Mouse (Mus musculus) myocyte (in vitro differentiated cells): ENCODE data around the gene Rnf214.

Source experiments
- E2F4 ChIP-seq: IDR thresholded peaks from one replicate; pipeline ENCODE4 v1.6.1; 2011; ENCODE audit warnings: mild to moderate bottlenecking, control low read depth, moderate library complexity; ENCODE audit not compliant: insufficient read depth
- MAX ChIP-seq: IDR thresholded peaks from one replicate; pipeline ENCODE4 v1.6.1; 2011; ENCODE audit warnings: low read depth, mild to moderate bottlenecking, control low read depth
- MYOG ChIP-seq, 3 experiments: IDR thresholded peaks; one replicate each; pipeline ENCODE4 v1.6.1; 2011; ENCODE audit warnings: control low read depth in 2 of 3, low read depth in 2 of 3, mild to moderate bottlenecking in 2 of 3; ENCODE audit not compliant: insufficient read length in 2 of 3, control insufficient read depth in 1 of 3, insufficient read depth in 1 of 3
- POLR2A ChIP-seq: IDR thresholded peaks from one replicate; pipeline ENCODE4 v1.6.1; 2011; ENCODE audit warnings: low read depth, mild to moderate bottlenecking, control low read depth, moderate library complexity; ENCODE audit not compliant: insufficient read length
- POLR2AphosphoS2 ChIP-seq: IDR thresholded peaks from one replicate; pipeline ENCODE4 v1.6.1; 2011; ENCODE audit warnings: low read depth, control low read depth; ENCODE audit not compliant: insufficient read length
- SRF ChIP-seq: IDR thresholded peaks from one replicate; pipeline ENCODE4 v1.6.1; 2011; ENCODE audit warnings: low read depth; ENCODE audit not compliant: control insufficient read depth, insufficient read length
- TCF12 ChIP-seq: IDR thresholded peaks from one replicate; pipeline ENCODE4 v1.6.1; 2011; ENCODE audit warnings: mild to moderate bottlenecking, control low read depth; ENCODE audit not compliant: poor library complexity, insufficient read depth, severe bottlenecking

DNA sequence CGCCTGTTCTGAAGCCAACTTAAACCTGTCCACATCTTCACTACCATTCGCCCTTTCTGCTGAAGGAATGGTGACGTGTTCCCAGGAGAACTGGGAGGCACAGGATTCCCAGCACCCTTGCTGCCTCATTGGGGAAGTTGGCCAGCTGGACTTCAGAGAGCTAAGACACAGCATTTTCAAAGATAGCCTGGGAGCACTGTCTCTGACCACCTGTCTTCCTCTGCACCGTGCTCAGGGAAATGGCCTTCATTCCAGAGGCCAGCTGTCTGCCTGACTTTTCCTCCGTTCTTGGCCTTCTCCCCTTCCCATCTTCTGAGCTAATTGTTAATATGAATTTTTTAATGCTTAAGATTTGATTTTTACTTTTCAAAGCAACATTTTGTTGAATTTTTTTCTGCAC, 22.6 kb upstream of the Rnf214 start:
- TF ChIP-seq MYOG (IDR thresholded peaks at IDR 0.05; ENCODE audit: control insufficient read depth in 1 of 3, insufficient read depth in 1 of 3, insufficient read length in 2 of 3, low read depth in 2 of 3) (peak in 2 of 3 experiments; percentile 4 to 61), MAX (no peak), POLR2A (no peak), SRF (no peak), E2F4 (no peak), TCF12 (no peak), POLR2AphosphoS2 (no peak)
